Mouse (Mus musculus) liver, embryonic 14.5 days (tissue): ENCODE results near the gene Abcb11. TPM values are rescaled to one million over a fixed set of nuclear protein-coding genes. Genes with fewer than 3 reads are reported as not detected.

Experiments
- ATAC-seq: fragments of 200-750 bp; cut with Nextera tagmentation; 2 replicates; pipeline ENCODE4 v1.8.0; 2017; ENCODE audit warnings: moderate number of reproducible peaks, mild to moderate bottlenecking, moderate library complexity; ENCODE audit not compliant: insufficient read depth
- DNase-seq, 3 experiments: peaks; one replicate each; pipeline ENCODE4 v3.0.0-alpha.2; 2012 to 2013; ENCODE audit warnings: low read depth in 3 of 3, low spot score in 3 of 3
- H3K27ac ChIP-seq: fragments of 300-500 bp; sonication (generic); 2 replicates; pipeline ENCODE4 v1.5.1; 2014; ENCODE audit warnings: moderate library complexity, mild to moderate bottlenecking, control low read depth, inconsistent platforms
- H3K27me3 ChIP-seq: fragments of 300-500 bp; sonication (generic); 2 replicates; pipeline ENCODE4 v1.6.1; 2014; ENCODE audit warnings: mild to moderate bottlenecking, low read length, moderate library complexity; ENCODE audit not compliant: control insufficient read depth, insufficient read depth
- H3K36me3 ChIP-seq: fragments of 300-500 bp; sonication (generic); replicated peaks from 2 replicates; pipeline ENCODE4 v1.6.1; 2014; ENCODE audit warnings: low read depth; ENCODE audit not compliant: control insufficient read depth, insufficient read depth
- H3K4me1 ChIP-seq, 2 experiments: fragments of 200-500 bp in 1 of 2; fragments of 300-500 bp in 1 of 2; sonication (generic) in 1 of 2; replicated peaks; 2 replicates each; pipeline ENCODE4 v1.6.1; 2012 to 2014; ENCODE audit warnings: antibody characterized with exemption in 1 of 2, inconsistent platforms in 1 of 2, low read length in 1 of 2; ENCODE audit not compliant: control insufficient read depth in 2 of 2, insufficient read depth in 2 of 2
- H3K4me2 ChIP-seq: fragments of 300-500 bp; sonication (generic); 2 replicates; pipeline ENCODE4 v1.6.1; 2014; ENCODE audit warnings: low read depth, mild to moderate bottlenecking, control low read depth, moderate library complexity
- H3K4me3 ChIP-seq, 2 experiments: fragments of 200-500 bp in 1 of 2; fragments of 300-500 bp in 1 of 2; sonication (generic) in 1 of 2; 2 replicates each; pipeline ENCODE4 v1.5.1; 2012 to 2014; ENCODE audit warnings: low read depth in 2 of 2, low read length in 2 of 2, mild to moderate bottlenecking in 2 of 2, control low read depth in 1 of 2, inconsistent platforms in 1 of 2, moderate library complexity in 1 of 2; ENCODE audit not compliant: insufficient read depth in 1 of 2
- H3K9ac ChIP-seq: fragments of 300-500 bp; sonication (generic); replicated peaks from 2 replicates; pipeline ENCODE4 v1.6.1; 2014; ENCODE audit warnings: mild to moderate bottlenecking, control low read depth, moderate library complexity
- H3K9me3 ChIP-seq: fragments of 300-500 bp; sonication (generic); 2 replicates; pipeline ENCODE4 v1.6.1; 2016; ENCODE audit warnings: low read length, mixed read lengths; ENCODE audit not compliant: control insufficient read depth
- CTCF ChIP-seq: IDR thresholded peaks from 2 replicates; pipeline ENCODE4 v1.5.1; 2016; ENCODE audit warnings: antibody characterized with exemption, low read depth, control low read depth
- EP300 ChIP-seq: IDR thresholded peaks from 2 replicates; pipeline ENCODE4 v1.6.1; 2016; ENCODE audit warnings: antibody characterized with exemption, low read depth
- whole genome bisulfite sequencing: fragments of 180-500 bp; shearing (Covaris S2); extraction: QIAGEN DNeasy Blood & Tissue Kit; methylation state at CpG from one replicate; pipeline ENCODE4 v1.1.7; 2014; ENCODE audit not compliant: insufficient replicate concordance; 5-methylcytosine and 5-hydroxymethylcytosine counted together
- polyA plus RNA-seq, 2 experiments: library from polyadenylated mRNA; depleted of rRNA in 1 of 2; stranded (reverse) in 1 of 2; unstranded in 1 of 2; fragments of >200 nt; fragmentation: Nextera tagmentation in 1 of 2; extraction: Ambion mirVana in 1 of 2; gene quantifications; 2 replicates each; pipeline versions ENCODE4 v1.2.1 to v1.2.3; 2012 to 2014

Abcb11 gene
- polyA plus RNA-seq, 2 experiments = 3.5 to 4.6 TPM

DNA sequence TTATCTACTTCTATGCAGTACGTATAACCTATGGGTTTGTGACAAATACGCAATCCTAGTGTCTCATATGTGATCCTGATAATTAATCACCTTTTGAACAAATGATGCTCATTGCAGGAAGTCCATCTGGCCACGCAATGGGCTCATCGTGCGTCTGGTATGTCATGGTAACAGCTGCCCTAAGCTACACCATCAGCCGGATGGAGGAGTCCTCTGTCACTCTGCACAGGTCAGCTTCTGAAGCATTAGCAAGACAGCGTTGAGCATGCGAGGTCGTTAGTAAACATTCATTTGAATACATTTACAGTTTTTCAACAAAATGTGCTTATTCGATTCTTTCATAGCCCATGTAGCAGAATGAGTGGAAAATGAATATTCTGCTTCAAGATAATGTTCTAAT is 119.6 kb downstream of the Abcb11 start:
- DNase-seq = no peak
- Histone ChIP-seq H3K4me2 (no peak overlapping the region), H3K9ac (no peak overlapping the region), H3K36me3 (no peaks in the 10 kb centered on the region), H3K4me1 (no peaks in the 10 kb centered on the region), H3K27ac (no peak overlapping the region), H3K27me3 (no peaks in the 10 kb centered on the region), H3K9me3 (no peaks in the 10 kb centered on the region), H3K4me3 (no peak overlapping the region)
- 65% methylated on average over 10 of the region's 10 CpGs for WGBS
- TF ChIP-seq EP300 = no peak
- no peak for ATAC-seq

DNA sequence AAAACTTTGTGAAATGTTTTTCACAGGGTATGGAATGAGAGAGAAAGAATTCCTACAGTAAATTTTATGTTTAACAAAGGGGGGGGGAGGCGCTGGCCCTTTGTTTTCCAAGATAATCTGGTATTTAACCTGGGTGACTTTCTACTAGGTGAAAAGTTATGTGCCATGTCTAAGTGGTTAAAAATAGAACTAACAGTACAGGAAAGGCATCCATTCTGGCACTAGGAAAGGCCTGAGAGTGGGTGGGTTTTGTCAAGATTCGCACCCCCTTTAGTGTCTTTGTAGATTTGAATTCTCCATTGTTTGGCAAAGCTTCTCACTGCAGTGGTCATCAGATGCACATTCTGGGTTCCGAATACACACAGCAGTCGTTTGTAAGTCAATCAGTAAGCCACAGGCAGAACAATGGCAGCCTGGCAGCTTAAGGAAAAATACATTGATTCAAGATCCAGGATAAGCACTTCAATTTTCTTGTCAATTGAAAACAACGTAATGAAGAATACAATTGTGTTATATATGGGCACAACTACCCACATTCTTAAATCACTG is 120.5 kb downstream of the Abcb11 start:
- ATAC-seq (no peak), DNase-seq (no peak)
- no peak overlapping the region for H3K4me2 ChIP-seq
- no peak overlapping the region for H3K4me3 ChIP-seq
- 47% methylated on average over 5 of the region's 5 CpGs for WGBS
- no peak overlapping the region for H3K9ac ChIP-seq
- H3K9me3 ChIP-seq = no peaks in the 10 kb centered on the region
- H3K4me1 ChIP-seq = no peaks in the 10 kb centered on the region
- no peaks in the 10 kb centered on the region for H3K36me3 ChIP-seq
- no peaks in the 10 kb centered on the region for H3K27me3 ChIP-seq
- TF ChIP-seq CTCF (no peak), EP300 (no peak)
- no peak overlapping the region for H3K27ac ChIP-seq

DNA sequence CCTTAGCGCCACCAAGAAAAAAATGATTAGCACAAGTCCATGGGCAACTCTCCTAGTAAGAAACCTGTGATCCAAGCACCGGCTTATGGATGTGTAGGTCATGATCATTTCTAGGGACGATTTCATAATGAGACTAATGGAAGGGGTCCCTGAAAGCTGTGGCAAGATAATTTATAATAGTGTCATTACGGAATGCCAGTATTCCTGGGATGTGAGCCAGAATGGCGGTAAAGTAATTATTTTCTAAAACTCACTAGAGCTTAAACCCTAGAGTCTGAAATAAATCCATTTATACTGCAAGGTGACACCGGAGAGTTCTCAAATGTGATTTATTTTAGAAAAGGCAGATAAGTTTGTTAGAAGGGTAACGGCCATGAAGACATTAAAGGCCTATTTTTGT is 127.2 kb downstream of the Abcb11 start:
- no peak for DNase-seq
- TF ChIP-seq CTCF = no peak
- TF ChIP-seq EP300 = no peak
- 66% methylated on average over 7 of the region's 7 CpGs for WGBS
- H3K27ac ChIP-seq = no peak overlapping the region
- H3K36me3 ChIP-seq = no peaks in the 10 kb centered on the region
- no peaks in the 10 kb centered on the region for H3K4me1 ChIP-seq
- no peak overlapping the region for H3K9ac ChIP-seq
- H3K9me3 ChIP-seq = no peaks in the 10 kb centered on the region
- H3K4me3 ChIP-seq = no peak overlapping the region
- H3K27me3 ChIP-seq = no peaks in the 10 kb centered on the region
- no peak for ATAC-seq
- no peak overlapping the region for H3K4me2 ChIP-seq

DNA sequence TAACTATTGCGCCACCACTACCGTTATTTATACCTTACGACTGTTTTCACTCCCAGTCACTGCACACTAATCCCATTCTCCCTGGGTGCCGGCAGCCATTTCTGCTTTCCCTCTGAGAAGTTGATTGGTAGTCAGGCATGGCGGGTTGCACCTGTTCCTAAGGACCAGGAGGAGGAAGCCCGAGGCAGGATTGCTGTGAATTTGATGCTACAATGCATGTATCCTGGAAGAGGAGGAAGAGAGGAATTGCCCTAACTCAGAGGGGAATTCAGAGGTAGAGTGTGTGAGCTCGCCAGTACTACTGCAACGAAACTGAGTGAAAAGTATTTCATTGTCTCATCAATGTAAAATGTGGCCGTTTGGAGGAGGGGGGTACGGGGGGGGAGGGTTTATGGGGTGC is 129.8 kb downstream of the Abcb11 start:
- TF ChIP-seq CTCF (no peak), EP300 (no peak)
- Histone ChIP-seq H3K9ac (no peak overlapping the region), H3K4me1 (no peaks in the 10 kb centered on the region), H3K9me3 (no peaks in the 10 kb centered on the region), H3K27me3 (no peaks in the 10 kb centered on the region), H3K4me3 (no peak overlapping the region), H3K36me3 (no peaks in the 10 kb centered on the region), H3K4me2 (no peak overlapping the region), H3K27ac (no peak overlapping the region)
- no peak for DNase-seq
- ATAC-seq = no peak
- WGBS = 63% methylated on average over 10 of the region's 10 CpGs

DNA sequence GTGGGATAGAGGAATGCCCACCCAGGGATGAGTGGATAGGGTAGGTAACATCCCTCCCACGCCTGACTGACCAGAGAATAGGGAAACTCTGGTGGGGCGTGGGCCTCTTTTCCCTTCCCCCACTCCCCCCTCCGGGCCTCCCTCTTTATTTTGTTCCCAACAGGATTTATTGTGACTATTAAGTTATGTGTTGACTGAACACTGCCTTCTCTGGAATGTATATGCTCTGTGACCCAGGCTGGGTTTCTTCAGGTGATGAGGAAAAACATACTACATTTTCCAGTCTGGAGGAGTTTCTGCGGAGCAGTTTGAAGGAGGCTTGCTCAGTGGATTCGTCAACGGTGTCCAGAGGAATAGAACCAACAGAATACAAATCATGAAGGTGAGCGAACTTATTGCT is 131.6 kb downstream of the Abcb11 start, which contains the start of gene G6pc2:
G6pc2 (plus strand) TSS at position 301 of the 400 bp plus-strand sequence.
- TF ChIP-seq CTCF (no peak), EP300 (no peak)
- Histone ChIP-seq H3K4me3 (no peak within 1 kb of the TSS), H3K9me3 (no peaks in the 10 kb centered on the region), H3K27me3 (no peaks in the 10 kb centered on the region), H3K9ac (no peak within 1 kb of the TSS), H3K36me3 (no peaks in the 10 kb centered on the region), H3K27ac (no peak within 1 kb of the TSS), H3K4me2 (no peak within 1 kb of the TSS), H3K4me1 (peaks cover 2 to 3% of the 10 kb centered on the region in 2 experiments; a peak in 3 of 4 replicates)
- ATAC-seq (no peak), DNase-seq (no peak)
- 57% methylated on average over 7 of the region's 7 CpGs for WGBS
